Mouse (Mus musculus): Measurements from ENCODE around the gene Pde11a. TPM values are rescaled to one million over a fixed set of nuclear protein-coding genes. Genes with fewer than 3 reads are reported as not detected.

Pde11a gene
- polyA plus RNA-seq, 1 experiment from 2014 or later, result 0.13 TPM

Small RNA genes within 50 kb of the gene (microRNA-seq; reads per million reads assigned to microRNA genes)
- not detected for gene Gm44337

Other genes starting within 250 kb of the Pde11a start
- gene Cyct, start 21.7 kb upstream of the Pde11a start, polyA plus RNA-seq (2015; fragmentation: Nextera tagmentation; extraction: Ambion mirVana), result not detected in 2 replicates
- gene Rbm45, start 31.2 kb upstream of the Pde11a start, polyA plus RNA-seq (2015; fragmentation: Nextera tagmentation; extraction: Ambion mirVana), result 14.2 and 18.8 TPM in 2 replicates
- gene Osbpl6, start 67.7 kb upstream of the Pde11a start, polyA plus RNA-seq (2015; fragmentation: Nextera tagmentation; extraction: Ambion mirVana), result 20.9 and 24.1 TPM in 2 replicates

Data from lung, embryonic 16.5 days (tissue).